Mouse (Mus musculus) limb, embryonic 15.5 days (tissue): Measurements from ENCODE around the gene Pde2a. TPM values are rescaled to one million over a fixed set of nuclear protein-coding genes. Genes with fewer than 3 reads are reported as not detected.
"Not testable (repeated sequence)": the region's sequence is repeated elsewhere in the genome, so short reads cannot be mapped to it uniquely, and the experiment has no call there.

ENCODE experiments used
- ATAC-seq: fragments of 200-750 bp; cut with Nextera tagmentation; 2 replicates; pipeline ENCODE4 v1.8.0; 2017; ENCODE audit warnings: low read depth, moderate TSS enrichment; ENCODE audit not compliant: insufficient number of reproducible peaks, low FRiP score, low TSS enrichment
- H3K27ac ChIP-seq: fragments of 300-500 bp; sonication (generic); 2 replicates; pipeline ENCODE4 v1.5.1; 2015; ENCODE audit warnings: moderate library complexity, mild to moderate bottlenecking, inconsistent platforms
- H3K27me3 ChIP-seq: fragments of 300-500 bp; sonication (generic); 2 replicates; pipeline ENCODE4 v1.6.1; 2015; ENCODE audit warnings: inconsistent platforms
- H3K36me3 ChIP-seq: fragments of 300-500 bp; sonication (generic); 2 replicates; pipeline ENCODE4 v1.6.1; 2015; ENCODE audit warnings: inconsistent platforms
- H3K4me1 ChIP-seq: fragments of 300-500 bp; sonication (generic); 2 replicates; pipeline ENCODE4 v1.6.1; 2015; ENCODE audit warnings: inconsistent platforms
- H3K4me2 ChIP-seq: fragments of 300-500 bp; sonication (generic); 2 replicates; pipeline ENCODE4 v1.6.1; 2015; ENCODE audit warnings: mild to moderate bottlenecking, inconsistent platforms
- H3K4me3 ChIP-seq: fragments of 300-500 bp; sonication (generic); 2 replicates; pipeline ENCODE4 v1.5.1; 2015; ENCODE audit warnings: mild to moderate bottlenecking, inconsistent platforms
- H3K9ac ChIP-seq: fragments of 300-500 bp; sonication (generic); 2 replicates; pipeline ENCODE4 v1.6.1; 2015; ENCODE audit warnings: inconsistent platforms
- H3K9me3 ChIP-seq: fragments of 300-500 bp; sonication (generic); 2 replicates; pipeline ENCODE4 v1.6.1; 2016; ENCODE audit warnings: inconsistent platforms
- WGBS: fragments of 180-500 bp; shearing (Covaris S2); methylation state at CpG from one replicate; pipeline ENCODE4 v1.1.7; 2015; 5-methylcytosine and 5-hydroxymethylcytosine counted together
- microRNA counts: library from miRNA; unstranded; fragments of <30 nt; microRNA quantifications from one replicate; lab custom pipeline; 2016
- microRNA-seq: library from miRNA; unstranded; fragments of <30 nt; microRNA quantifications from one replicate; pipeline ENCODE4, GENCODE M21; 2016
- polyA plus RNA-seq: library from polyadenylated mRNA; unstranded; fragments of >200 nt; fragmentation: Nextera tagmentation; extraction: Ambion mirVana; gene quantifications from 2 replicates; pipeline ENCODE4 v1.2.1, GENCODE M21; 2015

Gene Pde2a
- polyA plus RNA-seq, 1 experiment from 2014 or later, result 14.5 TPM

DNA sequence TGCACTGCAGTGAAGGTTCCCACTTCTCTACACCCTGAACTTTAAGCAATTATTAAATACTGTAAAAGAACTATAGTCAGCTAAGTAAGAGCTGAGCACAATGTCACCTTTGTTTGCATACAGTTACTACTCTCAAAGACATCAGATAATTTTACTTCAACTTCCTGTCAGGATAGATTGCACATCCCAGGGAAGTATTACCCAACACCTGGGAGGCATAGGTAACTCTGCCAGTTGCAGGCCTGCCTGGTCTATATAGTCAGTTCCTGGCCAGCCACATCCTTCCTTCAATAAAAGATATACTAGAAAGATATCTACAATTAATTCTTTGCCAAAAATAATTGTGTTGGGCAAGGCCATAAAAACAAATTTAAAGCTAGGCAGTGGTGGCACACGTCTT is 135.9 kb downstream of the Pde2a start:
- Histone ChIP-seq H3K4me3 (no peak overlapping the region), H3K27me3 (no peaks in the 10 kb centered on the region), H3K4me1 (no peaks in the 10 kb centered on the region), H3K36me3 (no peaks in the 10 kb centered on the region), H3K9me3 (no peaks in the 10 kb centered on the region), H3K27ac (no peak overlapping the region), H3K9ac (no peak overlapping the region), H3K4me2 (no peak overlapping the region)
- 60% methylated on average over 1 of the region's 1 CpGs for WGBS
- no peak for ATAC-seq

DNA sequence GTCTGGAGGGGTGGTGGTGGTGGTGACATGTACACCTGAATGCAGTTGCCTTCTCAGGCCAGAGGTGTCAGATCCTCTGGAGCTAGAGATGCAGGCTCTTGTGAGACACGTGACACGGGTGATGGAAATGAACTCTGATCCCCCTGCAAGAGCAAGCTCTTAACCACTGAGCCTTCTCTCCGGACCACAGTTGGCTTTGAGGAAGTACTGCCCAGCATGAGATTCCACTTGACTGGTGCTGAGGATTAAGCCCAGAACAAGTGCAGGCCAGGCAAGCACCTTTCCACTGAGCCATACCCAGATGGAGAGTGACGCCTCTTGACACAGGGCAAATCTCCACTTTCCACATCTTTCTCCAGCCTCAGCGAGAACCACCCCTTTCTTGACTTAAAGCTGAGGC is 137.9 kb downstream of the Pde2a start:
- H3K27me3 ChIP-seq, H3K9ac ChIP-seq: not testable (repeated sequence)
- WGBS, result 59% methylated on average over 5 of the region's 5 CpGs

More for the DNA sequence above, 137.9 kb downstream of the Pde2a start:
- not testable (repeated sequence) for H3K36me3 ChIP-seq, ATAC-seq, H3K4me2 ChIP-seq, H3K4me1 ChIP-seq, H3K9me3 ChIP-seq, H3K27ac ChIP-seq, H3K4me3 ChIP-seq

MicroRNAs within 50 kb of the gene (microRNA counts, 519-probe panel; counts per million panel counts)
- microRNA mmu-miR-139-3p (lab: Ali Mortazavi, UCI) (756 counts per million, percentile 3 among the panel's probes with 10 or more counts), microRNA mmu-miR-139-5p (lab: Ali Mortazavi, UCI) (1,928 counts per million, percentile 33 among the panel's probes with 10 or more counts)

Small RNA genes within 50 kb of the gene (microRNA-seq; reads per million reads assigned to microRNA genes)
- gene Mir139, result 1,726 reads per million, percentile 80 among the genes with 10 or more reads in this experiment

Other genes with a start within 250 kb of the Pde2a start
- gene Atg16l2, start 119.4 kb upstream of the Pde2a start, polyA plus RNA-seq, result 17.1 and 19.4 TPM in 2 replicates
- 27.7 and 30.0 TPM in 2 replicates for gene Stard10, start 104.6 kb upstream of the Pde2a start, polyA plus RNA-seq
- 85.0 and 85.6 TPM in 2 replicates for gene Arap1, start 73.6 kb upstream of the Pde2a start, polyA plus RNA-seq
- gene Gm45837, start 10.8 kb upstream of the Pde2a start, polyA plus RNA-seq, result 3.6 and 12.5 TPM in 2 replicates
- gene Art2b, start 163.9 kb downstream of the Pde2a start, polyA plus RNA-seq, result not detected in 2 replicates
- gene Clpb, start 241.9 kb downstream of the Pde2a start, polyA plus RNA-seq, result 54.8 and 58.9 TPM in 2 replicates